Mouse (Mus musculus) layer of hippocampus, postnatal 10 days (tissue): Measurements from ENCODE around the gene Ano6. TPM values are rescaled to one million over a fixed set of nuclear protein-coding genes. Genes with fewer than 3 reads are reported as not detected.

Experiments
- DNase-seq, 2 experiments: peaks; one replicate each; pipeline ENCODE4 v3.0.0; 2021; ENCODE audit warnings: low spot score in 2 of 2
- total RNA-seq, 2 experiments: library from RNA; stranded (reverse); gene quantifications; 2 replicates each; pipeline ENCODE4 v1.2.3; 2021

Ano6 gene
- total RNA-seq, 2 experiments from 2014 or later = 26.7 to 27.7 TPM

- no peak for DNase-seq
These were observed 131.9 kb downstream of the Ano6 start for GRCm38 (mm10) chr15:95922558-95922957.

GRCm38 (mm10) chr15:95925334-95925986, 134.8 kb downstream of the Ano6 start:
- no peak for DNase-seq

DNA sequence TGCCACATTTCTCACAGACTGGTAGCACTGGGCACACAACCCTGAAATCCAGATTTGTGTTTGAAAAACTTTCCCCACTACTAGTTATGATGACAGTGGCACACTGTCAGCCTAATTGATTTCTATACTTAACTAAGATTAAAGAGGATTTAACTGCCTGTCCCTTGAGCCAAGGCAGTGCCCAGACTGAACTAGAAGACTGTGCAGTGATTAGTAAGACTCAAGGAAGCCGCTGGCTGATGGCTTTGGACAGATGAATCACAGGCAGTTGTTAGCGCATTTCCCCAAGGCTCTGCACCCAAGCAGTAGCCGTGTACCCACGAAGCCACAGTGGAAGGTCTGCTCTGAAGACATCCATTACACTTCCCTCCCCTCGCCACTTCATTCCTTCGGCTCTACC, 138.4 kb downstream of the Ano6 start:
- no peak for DNase-seq

GRCm38 (mm10) chr15:95931013-95931775, 140.6 kb downstream of the Ano6 start:
- DNase-seq = peak in 1 of 2 experiments; percentile 30

DNA sequence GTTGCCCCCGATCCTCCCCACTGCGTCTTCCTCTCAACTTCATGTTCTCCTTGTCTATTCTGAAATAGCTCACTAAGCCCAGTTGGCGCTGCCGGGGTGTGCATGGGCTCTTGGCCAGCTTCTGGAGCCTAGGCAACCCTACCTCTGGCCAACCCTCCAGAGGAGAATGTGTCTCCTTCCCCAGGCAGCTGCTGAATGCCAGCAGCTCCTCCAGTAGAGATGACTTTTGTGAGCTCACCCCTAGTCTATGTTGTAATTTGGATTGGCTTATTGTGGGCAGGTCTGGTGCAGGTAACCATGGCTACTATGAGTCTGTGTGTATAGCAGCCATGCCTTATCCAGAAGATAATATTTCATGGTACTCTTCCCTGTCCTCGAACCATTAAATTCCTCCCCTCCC, 141.7 kb downstream of the Ano6 start:
- peak; percentile 78 for DNase-seq

DNA sequence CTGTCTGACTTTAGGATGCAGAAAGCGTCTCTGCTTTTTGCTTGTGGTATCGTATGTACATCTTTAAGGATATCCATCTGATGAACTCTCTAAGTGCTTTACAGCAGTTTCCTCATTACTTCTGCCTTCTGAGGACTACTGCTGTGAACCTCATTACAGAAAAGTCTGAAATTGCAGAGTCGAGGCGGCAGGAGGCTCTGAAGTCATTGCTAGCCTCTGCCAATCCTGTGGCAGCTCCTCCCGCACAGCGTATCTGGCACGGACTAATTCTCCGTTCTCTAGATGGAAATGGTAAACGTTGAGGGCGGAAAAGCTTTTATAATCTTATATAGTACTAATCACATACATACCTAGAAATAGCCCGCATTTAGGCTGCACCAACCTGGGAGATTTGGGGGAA, 144.5 kb downstream of the Ano6 start:
- peak in 1 of 2 experiments; percentile 36 for DNase-seq

GRCm38 (mm10) chr15:95943470-95943869, 152.8 kb downstream of the Ano6 start:
- DNase-seq = no peak

DNA sequence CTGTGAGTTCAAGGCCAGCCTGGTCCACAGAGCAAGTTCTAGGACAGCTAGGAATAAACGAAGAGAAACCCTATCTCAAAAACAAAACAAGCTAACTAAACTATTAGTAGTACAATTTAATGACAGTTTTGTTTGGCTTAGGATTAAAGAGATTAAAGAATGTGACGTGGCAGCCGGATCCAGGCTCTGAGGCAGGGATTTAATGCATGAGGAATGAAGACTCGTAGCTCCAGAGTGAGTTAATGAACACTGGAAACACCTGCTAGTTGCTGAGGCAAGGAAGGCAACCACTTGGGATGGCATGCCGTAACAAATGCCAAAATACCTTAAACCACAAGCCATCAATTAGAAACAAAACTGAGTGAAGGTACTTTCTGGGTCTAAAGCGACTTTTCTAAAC, 153.7 kb downstream of the Ano6 start:
- no peak for DNase-seq

DNA sequence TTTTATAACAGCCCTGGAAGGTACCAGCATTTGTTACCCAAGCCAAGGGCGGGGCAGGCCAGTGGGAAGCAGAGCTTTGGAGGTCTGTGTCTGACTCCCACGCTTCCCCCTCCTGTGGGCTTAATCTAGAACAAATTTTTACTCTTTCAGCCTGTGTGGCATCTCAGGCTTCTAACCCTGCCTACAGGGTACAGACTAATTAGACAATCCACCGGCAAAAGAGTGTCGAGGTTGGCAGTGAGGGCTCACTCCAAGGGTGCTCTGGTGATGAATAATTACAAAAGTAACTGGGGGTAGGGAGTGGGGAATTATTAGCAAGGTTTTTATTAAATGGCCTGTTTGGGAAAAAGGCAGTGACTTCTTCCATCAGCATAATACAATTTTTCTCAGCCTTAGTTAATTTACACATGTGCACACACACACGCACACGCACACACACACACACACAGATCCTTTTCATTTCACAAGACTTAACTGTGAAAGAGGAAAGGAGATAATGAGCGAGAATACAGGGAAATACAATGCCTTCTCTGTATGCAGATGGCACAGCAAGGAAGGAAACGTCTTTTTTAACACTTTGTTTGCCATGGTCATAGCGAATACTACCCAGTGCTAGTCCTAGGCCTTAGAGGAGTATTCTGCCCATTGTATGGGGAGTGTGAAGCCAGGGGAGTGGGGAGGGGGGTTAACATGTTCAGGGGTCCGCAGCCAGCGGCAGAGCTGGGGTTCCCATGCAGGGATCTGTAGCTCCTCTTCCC, 155.5 kb downstream of the Ano6 start:
- no peak for DNase-seq

- no peak for DNase-seq
These were observed 157.8 kb downstream of the Ano6 start for GRCm38 (mm10) chr15:95948411-95948810.

DNA sequence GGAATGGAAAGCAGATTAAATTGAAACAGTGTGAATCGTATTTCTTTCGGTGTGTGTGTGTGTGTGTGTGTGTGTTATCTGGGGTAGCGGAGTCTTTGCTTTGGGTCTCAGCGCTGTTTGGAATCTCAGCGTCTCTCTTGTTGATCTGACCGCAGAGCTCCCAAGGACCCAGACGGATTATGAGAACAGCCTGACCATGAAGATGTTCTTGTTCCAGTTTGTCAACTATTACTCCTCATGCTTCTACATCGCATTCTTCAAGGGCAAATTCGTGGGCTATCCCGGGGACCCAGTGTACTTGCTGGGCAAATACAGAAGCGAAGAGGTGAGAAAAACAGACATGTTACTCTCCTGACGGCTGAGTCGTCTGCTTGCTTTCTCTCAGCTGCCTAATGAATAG, 158.7 kb downstream of the Ano6 start:
- DNase-seq = no peak

DNA sequence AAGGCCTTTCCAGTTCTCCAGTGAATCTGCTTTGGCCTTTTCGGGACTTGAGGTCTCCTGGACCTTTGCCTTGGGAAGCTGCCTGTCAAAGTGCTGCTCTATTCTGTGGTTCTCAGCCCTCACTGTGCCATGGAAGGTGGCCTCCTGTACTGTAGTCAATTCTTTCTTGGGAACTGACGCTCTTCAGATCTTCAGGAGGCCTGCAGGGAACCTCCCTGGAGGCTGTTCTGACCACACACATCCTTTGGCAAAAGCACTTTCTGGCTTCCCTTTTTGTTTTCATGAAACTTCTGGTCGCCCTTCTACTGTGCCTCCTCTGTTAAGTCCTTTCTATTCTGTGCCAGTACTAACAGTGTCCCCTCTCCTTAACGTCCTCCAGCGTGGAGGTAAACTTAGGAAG, 160.9 kb downstream of the Ano6 start:
- no peak for DNase-seq

DNA sequence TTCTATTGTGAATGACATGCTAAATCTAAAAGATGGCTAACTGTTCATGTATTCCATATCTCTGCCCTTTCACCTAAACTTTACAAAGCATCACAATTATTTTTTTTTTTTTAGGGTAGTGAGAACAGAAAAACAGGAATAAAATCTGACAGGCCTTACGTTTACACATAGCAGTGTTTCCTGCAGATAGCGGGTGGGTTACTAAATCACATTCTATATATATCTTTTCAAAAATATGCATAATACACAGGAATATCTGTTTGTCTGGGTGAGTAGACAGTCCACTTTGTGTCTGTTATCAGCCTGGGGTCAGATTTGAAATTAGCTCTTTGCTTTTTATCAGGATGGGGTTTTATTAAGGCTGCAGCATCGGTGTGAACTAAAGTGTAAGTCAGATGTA, 166.0 kb downstream of the Ano6 start:
- no peak for DNase-seq

GRCm38 (mm10) chr15:95962411-95963123, 171.9 kb downstream of the Ano6 start:
- no peak for DNase-seq

- no peak for DNase-seq
These were observed 172.5 kb downstream of the Ano6 start for GRCm38 (mm10) chr15:95963124-95963482.

GRCm38 (mm10) chr15:95963533-95964250, 173.0 kb downstream of the Ano6 start:
- DNase-seq = peak; percentile 52 to 53

- DNase-seq = no peak
These were observed 173.6 kb downstream of the Ano6 start for GRCm38 (mm10) chr15:95964251-95964561.

- DNase-seq = no peak
These were observed 176.3 kb downstream of the Ano6 start for GRCm38 (mm10) chr15:95966979-95967378.

GRCm38 (mm10) chr15:95967516-95968196, 177.0 kb downstream of the Ano6 start:
- DNase-seq = no peak

- no peak for DNase-seq
These were observed 179.0 kb downstream of the Ano6 start for GRCm38 (mm10) chr15:95969596-95969995.
